In genomic region chr2:66644384-66644783, GRCm38 (mm10) we compare ENCODE assay signal across 9 mouse cellular contexts. TPM values are rescaled to one million over a fixed set of nuclear protein-coding genes. Genes with fewer than 3 reads are reported as not detected.
DNase-seq lines count a peak whose midpoint lies in the region; ATAC-seq and TF ChIP-seq lines count a peak whose summit lies in the region.
"Had no signal": no experiment of that assay in that cellular context is flagged by ENCODE, and none has a peak within 500 bp of the region (broad histone marks: within the 10 kb centered on the region; RNA-seq: fewer than 3 reads in every experiment).

No protein-coding gene starts in this region.

- no peaks in the 10 kb centered on the region for H3K4me1 ChIP-seq in hindbrain, embryonic 16.5 days (ENCODE audit: control insufficient read depth, insufficient read depth, low read depth, low read length)
- H3K4me1 ChIP-seq in hindbrain, embryonic 13.5 days (replicated peaks) = no peaks in the 10 kb centered on the region
- no peaks in the 10 kb centered on the region for H3K4me1 ChIP-seq in hindbrain, postnatal 0 days (ENCODE audit: insufficient read depth, low read length)
- H3K4me1 ChIP-seq in heart, embryonic 10.5 days = no peaks in the 10 kb centered on the region

- H3K27ac ChIP-seq in hindbrain, embryonic 16.5 days (ENCODE audit: low read depth, low read length) = no peak overlapping the region
- no peak overlapping the region for H3K27ac ChIP-seq in hindbrain, embryonic 13.5 days
- H3K27ac ChIP-seq in hindbrain, postnatal 0 days = no peak overlapping the region
- H3K27ac ChIP-seq in heart, embryonic 10.5 days = no peak overlapping the region

- no peak overlapping the region for H3K9ac ChIP-seq in hindbrain, embryonic 16.5 days (ENCODE audit: low read depth, low read length)
- no peak overlapping the region for H3K9ac ChIP-seq in hindbrain, embryonic 13.5 days
- H3K9ac ChIP-seq in hindbrain, postnatal 0 days (replicated peaks; ENCODE audit: low read length) = no peak overlapping the region

- no peaks in the 10 kb centered on the region for H3K36me3 ChIP-seq in hindbrain, embryonic 16.5 days (ENCODE audit: control insufficient read depth, insufficient read depth, low read length)
- no peaks in the 10 kb centered on the region for H3K36me3 ChIP-seq in hindbrain, embryonic 13.5 days
- H3K36me3 ChIP-seq in hindbrain, postnatal 0 days (ENCODE audit: insufficient read depth, low read length) = no peaks in the 10 kb centered on the region
- no peaks in the 10 kb centered on the region for H3K36me3 ChIP-seq in heart, embryonic 10.5 days

- H3K9me3 ChIP-seq in hindbrain, embryonic 16.5 days (ENCODE audit: control insufficient read depth, low read length) = no peaks in the 10 kb centered on the region
- no peaks in the 10 kb centered on the region for H3K9me3 ChIP-seq in hindbrain, embryonic 13.5 days
- H3K9me3 ChIP-seq in hindbrain, postnatal 0 days (ENCODE audit: low read length) = no peaks in the 10 kb centered on the region
- H3K9me3 ChIP-seq in heart, embryonic 10.5 days = no peaks in the 10 kb centered on the region

- DNase-seq in 416B (ENCODE audit: low read depth) (peak; percentile 47), ZHBTc4 (ENCODE audit: low read depth, low spot score) (peak; percentile 18)
- DNase-seq in hindbrain, postnatal 0 days (ENCODE audit: low spot score) = peak; percentile 82
- DNase-seq in heart, embryonic 10.5 days (ENCODE audit: low spot score) = no peak
- DNase-seq in T-cell, adult 2 months (ENCODE audit: low spot score) = no peak
- no peak for DNase-seq in urinary bladder, postnatal 36 days (ENCODE audit: low spot score in 2 of 2)

- ATAC-seq in hindbrain, embryonic 16.5 days = peak; percentile 61; the same call in 1 of the 2 replicates
- ATAC-seq in hindbrain, embryonic 13.5 days (ENCODE audit: low FRiP score) = no peak
- 0 out of 2 replicates have a peak, but pooled peaks have one; percentile 47 for ATAC-seq in hindbrain, postnatal 0 days

- TF ChIP-seq CTCF in hindbrain, postnatal 0 days (IDR thresholded peaks at IDR 0.05; ENCODE audit: low read depth) = peak; percentile 71

- no peak overlapping the region for H3K4me3 ChIP-seq in hindbrain, embryonic 16.5 days (ENCODE audit: low read length)
- no peak overlapping the region for H3K4me3 ChIP-seq in hindbrain, embryonic 13.5 days
- H3K4me3 ChIP-seq in hindbrain, postnatal 0 days (ENCODE audit: low read length) = no peak overlapping the region
- H3K4me3 ChIP-seq in heart, embryonic 10.5 days = no peak overlapping the region

- 36% methylated on average over 5 of the region's 5 CpGs for WGBS in hindbrain, embryonic 16.5 days
- 28% methylated on average over 5 of the region's 5 CpGs for WGBS in hindbrain, embryonic 13.5 days
- WGBS in hindbrain, postnatal 0 days = 26% methylated on average over 5 of the region's 5 CpGs
- WGBS in heart, embryonic 10.5 days = 29% methylated on average over 5 of the region's 5 CpGs

- H3K4me2 ChIP-seq in hindbrain, embryonic 16.5 days (ENCODE audit: low read length) = no peak overlapping the region
- no peak overlapping the region for H3K4me2 ChIP-seq in hindbrain, embryonic 13.5 days
- H3K4me2 ChIP-seq in hindbrain, postnatal 0 days (ENCODE audit: low read depth, low read length) = no peak overlapping the region

- H3K27me3 ChIP-seq in hindbrain, embryonic 16.5 days (replicated peaks; ENCODE audit: control insufficient read depth, insufficient read depth, low read length) = no peaks in the 10 kb centered on the region
- H3K27me3 ChIP-seq in hindbrain, embryonic 13.5 days = no peaks in the 10 kb centered on the region
- no peaks in the 10 kb centered on the region for H3K27me3 ChIP-seq in hindbrain, postnatal 0 days (ENCODE audit: insufficient read depth, low read length)
- no peaks in the 10 kb centered on the region for H3K27me3 ChIP-seq in heart, embryonic 10.5 days (ENCODE audit: insufficient read depth, poor library complexity, severe bottlenecking)

RNA-seq across cellular contexts. Expression of gene Scn9a, which starts 9.6 kb away (rescaled TPM):
- polyA plus RNA-seq in hindbrain, embryonic 16.5 days (2015; fragmentation: Nextera tagmentation; extraction: Ambion mirVana) = 12.9 and 14.4 TPM in 2 replicates
- polyA plus RNA-seq in hindbrain, embryonic 13.5 days (2015; fragmentation: Nextera tagmentation; extraction: Ambion mirVana) = 14.8 and 16.2 TPM in 2 replicates
- total RNA-seq in hindbrain, postnatal 0 days (2014; rRNA removed) = 5.8 and 6.5 TPM in 2 replicates
- 10.1 and 11.2 TPM in 2 replicates for polyA plus RNA-seq in hindbrain, postnatal 0 days (2015; fragmentation: Nextera tagmentation; extraction: Ambion mirVana)
- 0.01 and 0.05 TPM in 2 replicates for polyA plus RNA-seq in heart, embryonic 10.5 days (2016; fragmentation: Nextera tagmentation; extraction: Ambion mirVana)
- total RNA-seq: heart, postnatal 10 days had no signal

Comparison
In these comparisons a context has a peak if more than half of its experiments do, and no peak if none do; other contexts are left out.
1. DNase-seq: peak in 416B (single experiment), ZHBTc4 (single experiment) and hindbrain, postnatal 0 days (single experiment); none in heart, embryonic 10.5 days (single experiment), T-cell, adult 2 months (single experiment) and urinary bladder, postnatal 36 days (0 of 2).
2. RNA of gene Scn9a, which starts 9.6 kb away (polyA plus RNA-seq): 14.8 to 16.2 TPM in hindbrain, embryonic 13.5 days, 12.9 to 14.4 TPM in hindbrain, embryonic 16.5 days and 10.1 to 11.2 TPM in hindbrain, postnatal 0 days; 0.01 to 0.05 TPM in heart, embryonic 10.5 days; every median in the first group is over 10 times any median in the second.